In genomic region chr7:24903444-24903825, GRCm38 (mm10) we compare ENCODE assay signal across 8 mouse cellular contexts. TPM values are rescaled to one million over a fixed set of nuclear protein-coding genes. Genes with fewer than 3 reads are reported as not detected.
DNase-seq lines count a peak whose midpoint lies in the region; ATAC-seq and TF ChIP-seq lines count a peak whose summit lies in the region.

No protein-coding gene starts in this region.

- no peak for TF ChIP-seq POLR2A in brain, embryonic 14.5 days (IDR thresholded peaks at IDR 0.05; ENCODE audit: borderline replicate concordance, extremely low read depth, insufficient read depth, insufficient read length, poor library complexity, severe bottlenecking)

- TF ChIP-seq CTCF in brain, embryonic 14.5 days (IDR thresholded peaks at IDR 0.05; ENCODE audit: borderline replicate concordance, extremely low read depth, insufficient read depth, insufficient read length): no peak

- H3K27ac ChIP-seq in kidney, embryonic 16.5 days (ENCODE audit: low read length): peak overlapping the region; percentile 73
- no peak overlapping the region for H3K27ac ChIP-seq in hindbrain, embryonic 13.5 days
- no peak overlapping the region for H3K27ac ChIP-seq in midbrain, embryonic 15.5 days

- no peak for DNase-seq in kidney, adult 8-10 months
- DNase-seq in brain, embryonic 14.5 days (ENCODE audit: low read depth): peak; percentile 12
- no peak for DNase-seq in T-cell, adult 2 months (ENCODE audit: low spot score)
- DNase-seq in cerebellum, adult 11-12 months: no peak
- no peak for DNase-seq in frontal cortex, postnatal 14 days (ENCODE audit: low spot score in 2 of 2)

- no peak for ATAC-seq in kidney, embryonic 16.5 days (ENCODE audit: low FRiP score, low TSS enrichment)
- ATAC-seq in hindbrain, embryonic 13.5 days (ENCODE audit: low FRiP score): no peak
- ATAC-seq in midbrain, embryonic 15.5 days (replicated peaks): no peak; the same call in 1 of the 2 replicates

- peaks cover 4% of the 10 kb centered on the region; the same call in 1 of the 2 replicates for H3K36me3 ChIP-seq in kidney, embryonic 16.5 days (ENCODE audit: insufficient read depth, low read length)
- peaks cover 9% of the 10 kb centered on the region for H3K36me3 ChIP-seq in hindbrain, embryonic 13.5 days
- H3K36me3 ChIP-seq in midbrain, embryonic 15.5 days (replicated peaks): 0 out of 2 replicates have a peak, but pooled peaks cover 2% of the 10 kb centered on the region

- H3K9ac ChIP-seq in kidney, embryonic 16.5 days (replicated peaks; ENCODE audit: low read length): peak overlapping the region; percentile 88
- H3K9ac ChIP-seq in hindbrain, embryonic 13.5 days: peak overlapping the region; percentile 79
- H3K9ac ChIP-seq in midbrain, embryonic 15.5 days: peak overlapping the region; percentile 71; the same call in 1 of the 2 replicates

- H3K4me3 ChIP-seq in kidney, embryonic 16.5 days (ENCODE audit: low read length): peak overlapping the region; percentile 62
- H3K4me3 ChIP-seq in hindbrain, embryonic 13.5 days: peak overlapping the region; percentile 62
- peak overlapping the region; percentile 68 for H3K4me3 ChIP-seq in midbrain, embryonic 15.5 days

- 29% methylated on average over 10 of the region's 10 CpGs for WGBS in kidney, embryonic 16.5 days
- 49% methylated on average over 10 of the region's 10 CpGs for WGBS in hindbrain, embryonic 13.5 days
- 42% methylated on average over 10 of the region's 10 CpGs for WGBS in midbrain, embryonic 15.5 days

- H3K4me2 ChIP-seq in kidney, embryonic 16.5 days (replicated peaks; ENCODE audit: low read depth, low read length): peak overlapping the region; percentile 94
- peak overlapping the region; percentile 73 for H3K4me2 ChIP-seq in hindbrain, embryonic 13.5 days
- H3K4me2 ChIP-seq in midbrain, embryonic 15.5 days: peak overlapping the region; percentile 79

- no peaks in the 10 kb centered on the region for H3K27me3 ChIP-seq in kidney, embryonic 16.5 days (ENCODE audit: insufficient read depth, low read length)
- no peaks in the 10 kb centered on the region for H3K27me3 ChIP-seq in hindbrain, embryonic 13.5 days
- H3K27me3 ChIP-seq in midbrain, embryonic 15.5 days (replicated peaks): no peaks in the 10 kb centered on the region

- H3K4me1 ChIP-seq in kidney, embryonic 16.5 days (ENCODE audit: insufficient read depth, low read length): peaks cover 35% of the 10 kb centered on the region
- peaks cover 52% of the 10 kb centered on the region for H3K4me1 ChIP-seq in hindbrain, embryonic 13.5 days (replicated peaks)
- H3K4me1 ChIP-seq in midbrain, embryonic 15.5 days: peaks cover 38% of the 10 kb centered on the region

- H3K9me3 ChIP-seq in kidney, embryonic 16.5 days (ENCODE audit: low read length): no peaks in the 10 kb centered on the region
- no peaks in the 10 kb centered on the region for H3K9me3 ChIP-seq in hindbrain, embryonic 13.5 days
- no peaks in the 10 kb centered on the region for H3K9me3 ChIP-seq in midbrain, embryonic 15.5 days

RNA-seq across cellular contexts. Expression of gene Arhgef1, which starts 0.7 kb away (rescaled TPM):
- 94.7 and 105 TPM in 2 replicates for polyA plus RNA-seq in kidney, embryonic 16.5 days (2015; fragmentation: Nextera tagmentation; extraction: Ambion mirVana)
- 196 and 264 TPM in 2 replicates for polyA plus RNA-seq in brain, embryonic 14.5 days (2012; rRNA removed)
- 56.0 and 56.4 TPM in 2 replicates for polyA plus RNA-seq in hindbrain, embryonic 13.5 days (2015; fragmentation: Nextera tagmentation; extraction: Ambion mirVana)
- 69.9 and 70.0 TPM in 2 replicates for polyA plus RNA-seq in midbrain, embryonic 15.5 days (2015; fragmentation: Nextera tagmentation; extraction: Ambion mirVana)

RNA-seq across cellular contexts. Expression of gene Cd79a, which starts 6.3 kb away (rescaled TPM):
- polyA plus RNA-seq in kidney, embryonic 16.5 days (2015; fragmentation: Nextera tagmentation; extraction: Ambion mirVana): 1.8 and 2.0 TPM in 2 replicates
- 0.31 and 0.67 TPM in 2 replicates for polyA plus RNA-seq in brain, embryonic 14.5 days (2012; rRNA removed)
- polyA plus RNA-seq in hindbrain, embryonic 13.5 days (2015; fragmentation: Nextera tagmentation; extraction: Ambion mirVana): 0.35 and 0.38 TPM in 2 replicates
- polyA plus RNA-seq in midbrain, embryonic 15.5 days (2015; fragmentation: Nextera tagmentation; extraction: Ambion mirVana): 0.42 and 0.49 TPM in 2 replicates

RNA-seq across cellular contexts. Expression of gene Rps19, which starts 19.3 kb away (rescaled TPM):
- 2,217 and 2,364 TPM in 2 replicates for polyA plus RNA-seq in kidney, embryonic 16.5 days (2015; fragmentation: Nextera tagmentation; extraction: Ambion mirVana)
- 624 and 715 TPM in 2 replicates for polyA plus RNA-seq in brain, embryonic 14.5 days (2012; rRNA removed)
- polyA plus RNA-seq in hindbrain, embryonic 13.5 days (2015; fragmentation: Nextera tagmentation; extraction: Ambion mirVana): 1,307 and 1,338 TPM in 2 replicates
- 1,081 and 1,108 TPM in 2 replicates for polyA plus RNA-seq in midbrain, embryonic 15.5 days (2015; fragmentation: Nextera tagmentation; extraction: Ambion mirVana)

RNA-seq across cellular contexts. Expression of gene Dmrtc2, which starts 33.6 kb away (rescaled TPM):
- not detected in 2 replicates for polyA plus RNA-seq in kidney, embryonic 16.5 days (2015; fragmentation: Nextera tagmentation; extraction: Ambion mirVana)
- 0.08 and 0.11 TPM in 2 replicates for polyA plus RNA-seq in brain, embryonic 14.5 days (2012; rRNA removed)
- polyA plus RNA-seq in hindbrain, embryonic 13.5 days (2015; fragmentation: Nextera tagmentation; extraction: Ambion mirVana): 0.19 and 0.26 TPM in 2 replicates
- polyA plus RNA-seq in midbrain, embryonic 15.5 days (2015; fragmentation: Nextera tagmentation; extraction: Ambion mirVana): 0.13 and 0.41 TPM in 2 replicates

RNA-seq across cellular contexts. Expression of gene Lypd4, which starts 33.7 kb away (rescaled TPM):
- polyA plus RNA-seq in kidney, embryonic 16.5 days (2015; fragmentation: Nextera tagmentation; extraction: Ambion mirVana): not detected in 2 replicates
- polyA plus RNA-seq in brain, embryonic 14.5 days (2012; rRNA removed): 0.08 TPM in 1 of 2 replicates, not detected in the other
- not detected in 2 replicates for polyA plus RNA-seq in hindbrain, embryonic 13.5 days (2015; fragmentation: Nextera tagmentation; extraction: Ambion mirVana)
- polyA plus RNA-seq in midbrain, embryonic 15.5 days (2015; fragmentation: Nextera tagmentation; extraction: Ambion mirVana): 0.13 TPM in 1 of 2 replicates, not detected in the other
